Mouse (Mus musculus) ovary, postnatal 14 days (tissue): ENCODE measurements at regions not wholly inside any gene's neighbourhood (a gene's known extent, or its start where the extent isn't known, plus 50 kb on each side); places are given as distances from the start of the nearest gene placed in this dataset.

Experiments used
- DNase-seq: peaks from one replicate; pipeline ENCODE4 v3.0.0; 2022; ENCODE audit warnings: low spot score

DNA sequence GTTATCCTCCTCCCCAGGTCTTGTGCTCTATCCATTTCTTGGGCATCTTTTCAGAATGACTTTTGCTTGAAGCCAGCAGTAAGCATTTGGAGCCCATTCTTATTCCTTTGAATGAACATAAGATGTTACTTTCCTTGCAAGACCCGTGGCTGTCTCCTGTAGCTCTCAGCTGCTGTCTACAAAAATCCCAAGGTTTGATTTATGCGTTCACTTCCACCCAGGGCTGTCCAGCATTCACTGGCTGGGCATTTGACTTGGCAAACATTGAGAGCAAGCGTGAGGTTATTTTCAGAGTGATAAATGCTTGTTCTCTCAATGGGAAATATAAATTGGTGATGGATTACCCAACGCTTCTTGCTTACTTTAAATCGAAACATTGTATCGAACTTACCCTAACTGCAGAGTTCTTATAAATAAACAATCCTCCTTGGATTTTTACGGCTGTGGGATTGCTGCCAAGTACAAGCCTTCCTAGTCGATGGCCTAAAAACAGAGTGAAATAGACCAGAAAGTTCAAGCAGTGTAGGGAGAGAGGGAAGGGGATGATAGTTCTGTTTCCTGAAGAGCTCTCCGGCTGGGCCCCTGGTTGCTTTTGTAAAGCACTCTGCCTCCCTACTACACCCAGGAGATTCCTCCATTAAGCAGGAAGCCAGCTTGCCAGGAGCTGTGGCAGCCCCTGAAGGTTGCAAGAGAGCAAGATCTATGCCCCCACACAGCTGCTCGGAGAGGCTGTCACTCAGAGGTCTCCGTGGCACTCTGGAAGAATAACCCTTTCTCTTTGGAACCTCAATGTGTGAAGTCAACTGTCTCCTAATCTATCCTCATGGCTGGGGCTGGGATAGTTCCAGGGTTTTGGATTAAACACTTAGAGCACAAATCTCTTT, 210.1 kb downstream of the Mex3b start:
- DNase-seq: no peak

DNA sequence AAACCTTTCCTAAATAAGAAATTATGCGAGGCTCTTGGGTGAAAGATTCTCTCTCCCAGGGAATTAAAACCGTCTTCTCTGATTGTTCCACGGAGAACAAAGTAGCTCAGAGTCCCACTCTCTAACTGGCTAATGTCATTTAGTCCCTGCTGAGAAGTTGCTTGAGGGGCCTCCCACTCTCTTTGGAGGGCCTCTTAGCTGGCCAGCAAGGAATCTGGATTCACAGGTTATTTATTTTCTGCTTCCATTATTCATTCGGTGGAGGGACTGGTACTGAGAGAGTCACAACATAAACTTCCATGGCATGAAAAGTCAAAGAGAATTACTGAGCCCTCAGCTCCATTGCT, 210.8 kb downstream of the Mex3b start:
- DNase-seq: no peak

- no peak for DNase-seq
Measured at GRCm38 (mm10) chr7:83078695-83079094, 211.6 kb downstream of the Mex3b start.

DNA sequence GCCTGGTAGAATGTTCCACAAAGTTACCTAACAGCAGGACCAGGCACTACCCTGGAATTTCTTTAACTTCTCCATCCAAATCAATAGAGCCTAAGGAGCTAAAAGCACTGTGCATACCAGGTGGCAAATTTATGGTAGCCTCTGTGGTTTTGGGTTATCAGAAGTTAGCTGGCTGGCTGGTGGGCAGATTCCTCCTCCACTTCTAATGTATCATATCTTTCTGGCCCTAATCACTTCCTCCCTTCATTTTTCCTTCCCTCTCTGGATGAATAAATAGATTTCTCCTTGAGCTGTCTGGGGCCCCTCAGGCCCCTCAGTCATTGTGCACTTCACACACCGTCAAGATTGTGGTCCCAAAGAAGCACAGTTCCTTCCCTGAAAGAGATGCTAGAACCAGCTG, 212.7 kb downstream of the Mex3b start:
- DNase-seq: no peak

DNA sequence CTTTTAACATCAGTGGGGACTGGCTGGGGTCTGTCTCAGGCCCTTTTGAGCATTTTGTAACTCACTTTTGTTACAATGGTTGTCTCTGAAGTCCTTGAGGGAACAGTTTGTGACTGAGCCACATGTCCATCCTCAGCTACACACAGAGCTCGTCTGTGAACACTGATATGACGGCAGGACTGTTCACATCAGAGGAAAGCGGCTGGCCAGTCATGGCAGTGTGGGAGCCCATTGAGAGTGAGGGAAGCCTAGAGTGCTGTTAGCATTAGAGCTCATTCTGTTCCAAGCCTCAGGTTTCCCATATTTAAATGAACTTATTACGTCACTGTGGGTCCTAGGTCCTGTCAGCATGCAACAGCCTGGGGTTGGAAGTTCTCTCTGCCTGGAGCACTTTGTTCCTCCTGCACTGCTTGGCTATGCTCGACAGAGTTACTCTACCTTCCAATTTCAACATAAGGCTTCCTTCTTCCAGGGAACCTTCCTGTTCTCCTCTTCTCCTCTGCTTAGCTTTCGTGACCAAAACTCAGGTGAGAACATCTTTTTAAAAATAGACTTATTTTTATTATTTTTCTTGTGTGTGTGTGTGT, 217.5 kb downstream of the Mex3b start:
- no peak for DNase-seq

GRCm38 (mm10) chr7:83085547-83086158, 218.5 kb downstream of the Mex3b start:
- DNase-seq: no peak

- DNase-seq: no peak
Measured at GRCm38 (mm10) chr7:83087408-83087807, 220.3 kb downstream of the Mex3b start.

DNA sequence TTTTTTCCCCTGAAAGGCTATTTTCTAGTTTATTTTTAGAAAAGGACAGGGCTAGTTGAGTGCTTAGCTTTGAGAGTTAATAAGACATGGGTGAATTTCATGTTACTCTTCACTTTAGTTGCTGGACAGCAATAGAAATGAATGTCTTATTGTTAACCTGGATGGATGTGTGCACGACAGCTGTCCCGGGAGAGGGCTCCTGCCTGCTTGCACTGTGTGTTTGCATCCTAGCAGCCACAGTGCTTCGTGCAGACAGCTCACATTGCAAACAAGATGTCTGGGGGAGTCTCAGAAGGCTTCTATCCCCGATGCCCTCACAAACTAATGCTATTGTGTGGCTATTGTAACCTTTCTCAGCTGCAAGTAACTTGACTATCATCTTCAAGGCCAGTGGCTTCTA, 221.0 kb downstream of the Mex3b start:
- no peak for DNase-seq

DNA sequence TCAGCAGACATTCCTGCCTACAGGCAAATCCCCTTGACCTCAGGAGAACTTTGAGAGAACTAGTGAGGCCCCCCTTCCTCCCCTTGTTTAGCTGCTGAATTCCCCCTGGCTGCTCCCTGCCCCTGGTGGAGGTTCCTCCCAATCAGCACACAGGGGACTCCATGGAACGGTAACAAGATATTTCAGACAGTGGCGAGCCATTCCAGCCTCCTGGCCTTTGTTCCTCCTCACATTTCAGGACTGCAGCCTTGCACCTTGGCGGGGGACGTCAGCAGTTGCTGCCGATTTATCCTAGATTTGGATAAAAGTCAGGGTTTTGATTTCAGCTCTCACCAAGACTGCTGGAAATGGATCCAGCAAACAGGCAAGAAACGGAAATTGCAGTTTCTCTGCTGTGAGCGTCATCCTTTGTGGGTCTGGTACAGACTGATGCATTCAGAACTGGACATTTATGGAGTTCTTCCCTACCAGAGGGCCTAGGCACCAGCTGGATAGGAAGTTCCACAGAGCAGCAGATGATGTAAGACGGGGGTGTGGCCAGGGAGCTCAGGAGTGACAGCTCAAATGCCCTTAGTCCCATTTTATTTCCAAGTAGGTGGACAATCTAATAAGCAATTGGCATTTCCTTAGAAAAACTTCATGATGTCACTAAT, 222.3 kb downstream of the Mex3b start:
- no peak for DNase-seq

GRCm38 (mm10) chr7:83093923-83094355, 226.8 kb downstream of the Mex3b start:
- DNase-seq: no peak

DNA sequence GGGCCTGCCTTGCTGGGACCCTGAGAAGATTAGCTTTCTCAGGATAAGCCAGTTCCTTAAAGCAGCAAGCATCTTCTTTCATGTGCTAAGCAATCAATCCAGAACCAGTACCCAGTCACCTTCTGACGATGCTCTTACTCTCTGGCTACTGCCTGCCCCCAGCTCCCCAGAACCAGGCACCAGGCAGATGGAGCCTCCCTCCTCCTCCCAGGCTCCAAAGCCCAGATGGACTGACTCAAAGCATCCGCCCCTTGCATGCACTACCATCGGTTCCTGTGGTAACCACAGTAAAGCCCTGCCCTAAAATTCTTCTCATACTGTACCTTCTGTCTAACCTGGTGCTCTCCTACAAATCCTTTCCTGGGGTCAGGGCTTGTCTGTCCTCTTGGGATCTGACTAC, 227.8 kb downstream of the Mex3b start:
- DNase-seq: no peak

DNA sequence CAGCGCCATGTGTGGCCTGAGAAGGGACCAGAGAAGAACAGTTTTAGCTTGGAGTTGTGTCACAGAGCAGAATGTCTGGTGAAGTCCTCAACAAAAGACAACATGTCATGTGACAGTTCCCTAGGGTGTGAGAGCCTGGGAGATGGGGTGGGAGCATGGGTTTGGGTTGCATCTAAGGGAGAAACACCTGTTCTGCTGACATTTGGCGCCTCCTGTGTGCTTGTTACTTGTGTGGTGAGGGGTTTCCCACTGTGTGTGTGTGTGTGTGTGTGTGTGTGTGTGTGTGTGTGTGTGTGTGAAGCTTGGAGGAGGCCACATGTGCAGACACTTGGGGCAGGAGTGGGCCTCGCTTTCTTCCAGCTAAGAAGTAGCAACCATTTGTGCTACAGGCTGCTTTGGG, 228.5 kb downstream of the Mex3b start:
- DNase-seq: no peak

- no peak for DNase-seq
Measured at GRCm38 (mm10) chr7:83104426-83104825, 237.3 kb downstream of the Mex3b start.

- DNase-seq: no peak
Measured at GRCm38 (mm10) chr7:83105672-83106071, 238.5 kb downstream of the Mex3b start.

DNA sequence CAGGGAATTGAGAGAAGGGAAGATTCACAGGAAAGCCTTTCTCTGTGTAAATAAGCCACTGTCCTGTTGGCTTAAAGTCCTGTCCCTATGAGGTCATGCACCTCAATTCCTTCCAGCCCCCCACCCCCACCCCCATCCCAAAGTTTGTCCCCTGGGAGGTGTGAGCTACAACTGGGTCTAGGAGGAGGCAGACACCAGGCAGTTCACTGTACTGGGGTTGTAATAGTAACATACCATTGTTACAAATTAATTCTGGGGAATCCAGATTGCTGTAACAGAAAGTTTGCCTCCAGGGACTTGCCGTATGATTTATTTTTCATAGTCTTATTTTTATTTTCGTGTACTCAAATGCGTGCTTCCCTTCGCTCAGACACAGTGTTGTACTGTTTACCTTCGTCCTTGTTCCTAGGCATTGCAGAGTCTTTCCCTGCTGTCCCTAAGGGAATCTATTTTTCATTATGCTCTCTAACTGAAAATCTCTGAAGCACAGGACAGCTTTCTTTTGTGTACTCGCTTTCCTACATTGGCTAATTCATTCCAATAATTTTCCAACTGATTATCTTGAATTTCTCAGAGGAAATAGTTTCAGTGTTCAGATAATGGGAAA, 244.2 kb downstream of the Mex3b start:
- no peak for DNase-seq

GRCm38 (mm10) chr7:83116487-83116886, 249.4 kb downstream of the Mex3b start:
- DNase-seq: no peak

- no peak for DNase-seq
Measured at GRCm38 (mm10) chr7:83117065-83117464, 249.9 kb downstream of the Mex3b start.

DNA sequence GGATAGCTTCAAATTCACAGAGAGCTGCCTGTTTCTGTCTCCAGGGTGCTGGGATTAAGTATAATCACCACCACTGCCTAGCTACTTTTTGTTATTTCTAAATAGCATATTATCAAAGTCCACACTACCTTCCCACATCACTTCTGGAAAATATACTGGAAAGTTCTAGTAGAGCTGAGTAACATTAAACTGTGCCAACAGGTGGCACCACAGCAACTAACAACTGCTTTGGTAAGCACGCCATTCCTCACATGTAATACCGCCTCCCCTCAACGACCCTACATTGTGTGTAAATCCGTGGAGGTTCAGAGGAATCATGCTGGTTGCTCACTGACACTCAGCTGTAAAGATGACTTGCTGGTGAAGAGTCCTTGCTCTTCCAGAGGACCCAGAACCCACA, 259.1 kb downstream of the Mex3b start:
- DNase-seq: no peak

GRCm38 (mm10) chr7:83140216-83140615, 273.1 kb downstream of the Mex3b start:
- DNase-seq: no peak

GRCm38 (mm10) chr7:83140658-83141057, 273.5 kb downstream of the Mex3b start:
- DNase-seq: no peak

DNA sequence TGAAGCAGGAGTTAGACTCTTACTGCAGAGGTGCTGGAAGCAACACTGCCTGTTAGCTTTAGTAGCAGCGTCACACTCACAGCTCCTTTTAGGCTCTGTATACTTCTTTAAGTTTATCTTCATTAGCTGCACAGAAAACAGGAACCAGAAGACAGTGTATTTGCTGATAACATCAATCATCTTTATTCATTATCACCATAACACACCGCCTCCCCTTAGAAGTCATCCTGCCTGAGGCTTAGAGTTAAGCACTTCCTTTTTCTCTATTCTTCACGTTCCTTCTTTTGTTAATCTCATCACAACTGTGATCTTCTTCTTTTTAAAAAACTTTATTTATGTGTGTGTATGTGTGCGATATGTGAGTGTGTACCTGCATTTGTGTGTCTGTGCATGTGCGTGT, 276.9 kb downstream of the Mex3b start:
- no peak for DNase-seq

GRCm38 (mm10) chr7:83145551-83145950, 278.4 kb downstream of the Mex3b start:
- no peak for DNase-seq
